Mouse (Mus musculus): ENCODE results near the gene Cep97.

GRCm38 (mm10) chr16:55895651-55896095 is 39.0 kb downstream of the Cep97 start:
- TF ChIP-seq TAL1 (IDR thresholded peaks at IDR 0.05; ENCODE audit: low read length): no peak
- TF ChIP-seq GATA1 (IDR thresholded peaks at IDR 0.05; ENCODE audit: low read length): no peak
